In genomic region chr11:72343238-72343625, GRCm38 (mm10) we compare ENCODE assay signal across 17 mouse cellular contexts. TPM values are rescaled to one million over a fixed set of nuclear protein-coding genes. Genes with fewer than 3 reads are reported as not detected.
"Had no signal": no experiment of that assay in that cellular context is flagged by ENCODE, and none has a peak within 500 bp of the region (broad histone marks: within the 10 kb centered on the region; RNA-seq: fewer than 3 reads in every experiment).

No protein-coding gene starts in this region.

RNA-seq across cellular contexts. Expression of gene Tekt1, which starts 19.0 kb away (rescaled TPM):
- polyA plus RNA-seq: erythroblast, embryonic 14.5 days had no signal

RNA-seq across cellular contexts. Expression of gene Fbxo39, which starts 29.0 kb away (rescaled TPM):
- polyA plus RNA-seq: cerebellum, adult 2 months; cortical plate, adult 2 months; embryonic facial prominence, embryonic 10.5 days; embryonic facial prominence, embryonic 11.5 days; embryonic facial prominence, embryonic 12.5 days; embryonic facial prominence, embryonic 13.5 days; embryonic facial prominence, embryonic 14.5 days; embryonic facial prominence, embryonic 15.5 days; erythroblast, embryonic 14.5 days; forebrain, embryonic 10.5 days; forebrain, embryonic 11.5 days; forebrain, embryonic 12.5 days; forebrain, embryonic 13.5 days; forebrain, embryonic 14.5 days; forebrain, embryonic 15.5 days; forebrain, embryonic 16.5 days; forebrain, postnatal 0 days had no signal

RNA-seq across cellular contexts. Expression of gene Xaf1, which starts 41.8 kb away (rescaled TPM):
- polyA plus RNA-seq: erythroblast, embryonic 14.5 days had no signal
